Mouse (Mus musculus) hindbrain, postnatal 0 days (tissue): ENCODE results near the gene Polr2j. TPM values are rescaled to one million over a fixed set of nuclear protein-coding genes. Genes with fewer than 3 reads are reported as not detected.

Source experiments
- ATAC-seq: fragments of 200-750 bp; cut with Nextera tagmentation; 2 replicates; pipeline ENCODE4 v1.8.0; 2017; ENCODE audit warnings: mild to moderate bottlenecking, moderate TSS enrichment, moderate library complexity
- DNase-seq: peaks from one replicate; pipeline ENCODE4 v3.0.0-alpha.2; 2015; ENCODE audit warnings: low spot score
- H3K27ac ChIP-seq: fragments of 300-500 bp; sonication (generic); 2 replicates; pipeline ENCODE4 v1.5.1; 2014; ENCODE audit warnings: mild to moderate bottlenecking
- H3K27me3 ChIP-seq: fragments of 300-500 bp; sonication (generic); 2 replicates; pipeline ENCODE4 v1.6.1; 2014; ENCODE audit warnings: low read length, mixed read lengths; ENCODE audit not compliant: insufficient read depth
- H3K36me3 ChIP-seq: fragments of 300-500 bp; sonication (generic); 2 replicates; pipeline ENCODE4 v1.6.1; 2014; ENCODE audit warnings: low read length, mixed read lengths; ENCODE audit not compliant: insufficient read depth
- H3K4me1 ChIP-seq: fragments of 300-500 bp; sonication (generic); 2 replicates; pipeline ENCODE4 v1.6.1; 2014; ENCODE audit warnings: antibody characterized with exemption, low read length, mixed read lengths; ENCODE audit not compliant: insufficient read depth
- H3K4me2 ChIP-seq: fragments of 300-500 bp; sonication (generic); 2 replicates; pipeline ENCODE4 v1.6.1; 2014; ENCODE audit warnings: low read depth, mild to moderate bottlenecking, low read length, moderate library complexity, mixed read lengths
- H3K4me3 ChIP-seq: fragments of 300-500 bp; sonication (generic); 2 replicates; pipeline ENCODE4 v1.5.1; 2014; ENCODE audit warnings: low read length
- H3K9ac ChIP-seq: fragments of 300-500 bp; sonication (generic); replicated peaks from 2 replicates; pipeline ENCODE4 v1.6.1; 2014; ENCODE audit warnings: mild to moderate bottlenecking, low read length, moderate library complexity, mixed read lengths
- H3K9me3 ChIP-seq: fragments of 300-500 bp; sonication (generic); 2 replicates; pipeline ENCODE4 v1.6.1; 2016; ENCODE audit warnings: low read length, mixed read lengths
- CTCF ChIP-seq: IDR thresholded peaks from 2 replicates; pipeline ENCODE4 v1.5.1; 2016; ENCODE audit warnings: antibody characterized with exemption, control low read depth, low read depth
- WGBS: fragments of 180-500 bp; shearing (Covaris S2); extraction: QIAGEN DNeasy Blood & Tissue Kit; methylation state at CpG from one replicate; pipeline ENCODE4 v1.1.7; 2014; 5-methylcytosine and 5-hydroxymethylcytosine counted together
- polyA plus RNA-seq: library from polyadenylated mRNA; unstranded; fragments of >200 nt; fragmentation: Nextera tagmentation; extraction: Ambion mirVana; gene quantifications from 2 replicates; pipeline ENCODE4 v1.2.1, GENCODE M21; 2015
- total RNA-seq: library from RNA; depleted of rRNA; stranded (reverse); fragments of >200 nt; gene quantifications from 2 replicates; pipeline ENCODE4 v1.2.3, GENCODE M21; 2014

The Polr2j gene
- total and polyA plus RNA-seq, 2 experiments from 2014 or later = 159 to 245 TPM

DNA sequence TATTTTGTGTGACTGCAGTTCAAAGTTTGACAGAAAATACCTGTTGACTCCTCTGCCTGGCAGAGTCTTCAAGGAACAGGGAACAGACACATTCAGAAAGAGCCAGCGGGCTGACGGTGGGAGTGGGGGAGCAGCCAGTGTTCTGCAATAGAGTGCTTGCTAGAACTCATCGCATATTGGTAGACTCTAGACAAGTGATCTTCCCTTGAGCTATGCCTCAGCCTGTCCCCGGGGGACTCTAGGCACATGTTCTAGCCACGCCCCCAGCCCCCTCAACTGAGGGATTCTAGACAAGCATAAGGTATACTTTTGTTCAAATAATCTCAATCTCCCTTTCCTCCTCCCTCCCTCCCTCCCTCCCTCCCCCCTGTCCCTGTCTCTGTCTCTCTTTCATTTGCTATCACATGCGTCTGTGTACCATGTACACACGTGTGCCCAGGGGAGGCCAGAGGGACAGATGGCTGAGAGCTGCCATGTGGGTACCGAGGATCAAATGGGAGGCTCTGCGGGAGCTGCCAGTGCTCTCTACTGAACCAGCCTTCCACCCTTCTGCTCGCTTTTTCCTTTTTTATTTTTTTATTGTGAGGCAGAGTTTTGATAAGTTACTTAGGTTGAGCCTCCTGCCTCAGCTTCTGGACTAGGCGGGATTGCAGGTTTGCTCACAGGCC, 47.5 kb downstream of the Polr2j start:
- 0 out of 2 replicates have a peak, but pooled peaks cover 7% of the 10 kb centered on the region for H3K36me3 ChIP-seq
- no peaks in the 10 kb centered on the region for H3K9me3 ChIP-seq
- H3K4me3 ChIP-seq = no peak overlapping the region
- H3K9ac ChIP-seq = no peak overlapping the region
- ATAC-seq (peak; percentile 74), DNase-seq (peak; percentile 71)
- no peak for TF ChIP-seq CTCF
- H3K4me2 ChIP-seq = no peak overlapping the region
- no peaks in the 10 kb centered on the region for H3K27me3 ChIP-seq
- 50% methylated on average over 11 of the region's 11 CpGs for WGBS
- H3K4me1 ChIP-seq = no peaks in the 10 kb centered on the region
- no peak overlapping the region for H3K27ac ChIP-seq

DNA sequence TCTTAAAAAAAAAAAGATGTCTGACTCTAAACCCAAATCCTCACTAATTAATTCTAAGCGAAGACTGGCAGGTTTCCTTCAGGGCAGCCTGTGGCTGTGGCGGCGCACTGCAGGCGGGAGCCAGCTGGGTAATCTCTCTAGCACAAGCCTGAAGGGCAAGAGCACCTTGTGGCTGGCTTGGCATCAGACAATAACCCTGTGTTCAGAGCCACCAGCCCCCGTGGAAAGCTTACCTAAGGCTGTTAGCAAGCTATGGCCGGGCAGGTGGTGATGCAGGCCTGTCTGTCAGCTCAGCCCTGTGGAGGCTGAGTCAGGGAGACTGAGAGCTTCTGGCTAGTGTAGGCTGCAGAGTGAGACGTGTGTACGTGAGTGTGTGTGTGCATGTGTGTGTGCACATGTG, 48.8 kb downstream of the Polr2j start:
- no peak overlapping the region for H3K4me3 ChIP-seq
- H3K27ac ChIP-seq = peak overlapping the region; percentile 52
- H3K9ac ChIP-seq = no peak overlapping the region
- DNase-seq (peak; percentile 27), ATAC-seq (0 out of 2 replicates have a peak, but pooled peaks have one; percentile 15)
- H3K4me2 ChIP-seq = no peak overlapping the region
- WGBS = 64% methylated on average over 8 of the region's 8 CpGs
- H3K4me1 ChIP-seq = no peaks in the 10 kb centered on the region; the same call in 1 of the 2 replicates
- H3K27me3 ChIP-seq = no peaks in the 10 kb centered on the region
- TF ChIP-seq CTCF = 0 out of 2 replicates have a peak, but pooled peaks have one; percentile 4
- H3K36me3 ChIP-seq = 0 out of 2 replicates have a peak, but pooled peaks cover 7% of the 10 kb centered on the region
- H3K9me3 ChIP-seq = no peaks in the 10 kb centered on the region

DNA sequence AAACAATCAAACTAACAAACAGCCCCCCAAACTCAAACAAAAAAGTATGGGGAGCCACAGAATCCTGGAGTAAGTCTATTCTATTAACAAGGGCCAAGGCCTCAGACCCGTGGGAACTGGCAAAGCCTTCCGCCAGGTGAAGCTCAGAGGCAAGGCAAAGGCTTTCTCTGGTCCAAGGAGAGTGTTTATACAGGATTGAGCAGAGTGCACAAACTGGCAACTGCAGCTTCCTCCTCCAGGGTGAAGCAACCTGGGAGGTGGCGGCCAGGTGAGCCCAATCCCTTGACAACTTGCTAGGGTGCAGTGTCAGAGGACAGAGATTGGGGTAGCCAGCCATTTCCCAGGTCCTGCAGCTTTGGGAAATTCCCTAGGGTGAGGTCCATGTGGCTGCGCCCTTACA, 50.9 kb downstream of the Polr2j start:
- TF ChIP-seq CTCF = no peak
- no peaks in the 10 kb centered on the region; the same call in 1 of the 2 replicates for H3K4me1 ChIP-seq
- H3K36me3 ChIP-seq = no peaks in the 10 kb centered on the region
- DNase-seq (no peak), ATAC-seq (no peak)
- no peaks in the 10 kb centered on the region for H3K27me3 ChIP-seq
- no peaks in the 10 kb centered on the region for H3K9me3 ChIP-seq
- no peak overlapping the region for H3K4me2 ChIP-seq
- no peak overlapping the region for H3K4me3 ChIP-seq
- no peak overlapping the region for H3K9ac ChIP-seq
- WGBS = 93% methylated on average over 4 of the region's 4 CpGs
- H3K27ac ChIP-seq = no peak overlapping the region

DNA sequence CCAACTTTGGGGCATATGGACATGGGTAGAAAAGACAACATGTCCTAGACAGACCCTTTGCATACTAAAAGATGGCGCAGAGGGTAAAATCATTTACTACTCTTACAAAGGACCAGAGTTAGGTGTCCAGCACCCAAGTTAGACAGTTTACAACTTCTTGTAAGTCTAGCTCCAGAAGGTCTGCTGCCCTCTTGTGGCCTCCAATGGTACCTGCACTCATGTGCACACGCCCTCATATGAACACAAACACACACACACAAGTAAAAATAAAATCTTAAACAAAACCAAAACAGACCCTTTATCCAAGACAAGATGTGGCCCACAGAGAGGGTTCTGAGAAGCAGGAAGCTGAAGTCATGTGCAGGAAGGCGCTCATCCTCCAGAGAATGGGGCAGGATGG, 51.6 kb downstream of the Polr2j start:
- no peak for DNase-seq
- ATAC-seq = no peak
- H3K9me3 ChIP-seq = no peaks in the 10 kb centered on the region
- no peaks in the 10 kb centered on the region; the same call in 1 of the 2 replicates for H3K4me1 ChIP-seq
- no peak overlapping the region for H3K4me3 ChIP-seq
- no peak overlapping the region for H3K9ac ChIP-seq
- no peak overlapping the region for H3K27ac ChIP-seq
- WGBS = 97% methylated on average over 3 of the region's 3 CpGs
- no peaks in the 10 kb centered on the region for H3K36me3 ChIP-seq
- peak; percentile 47 for TF ChIP-seq CTCF
- no peak overlapping the region for H3K4me2 ChIP-seq
- no peaks in the 10 kb centered on the region for H3K27me3 ChIP-seq

- 0 out of 2 replicates have a peak, but pooled peaks have one; percentile 20 for TF ChIP-seq CTCF
- Histone ChIP-seq H3K4me2 (peak overlapping the region; percentile 90), H3K4me3 (peak overlapping the region; percentile 59), H3K27ac (peak overlapping the region; percentile 83), H3K4me1 (peaks cover 4% of the 10 kb centered on the region; the same call in 1 of the 2 replicates), H3K27me3 (no peaks in the 10 kb centered on the region), H3K9ac (peak overlapping the region; percentile 69), H3K9me3 (no peaks in the 10 kb centered on the region), H3K36me3 (no peaks in the 10 kb centered on the region)
- peak; percentile 56 for DNase-seq
- peak; percentile 61; the same call in 1 of the 2 replicates for ATAC-seq
- WGBS = 9% methylated on average over 14 of the region's 15 CpGs
These were observed 53.4 kb downstream of the Polr2j start for GRCm38 (mm10) chr5:136169626-136170511.

- peak within 1 kb of the TSS; percentile 90 for H3K4me2 ChIP-seq
- peak within 1 kb of the TSS; percentile 59 for H3K4me3 ChIP-seq
- peak within 1 kb of the TSS; percentile 83 for H3K27ac ChIP-seq
- no peaks in the 10 kb centered on the region for H3K36me3 ChIP-seq
- peak; percentile 91 for DNase-seq
- no peak for TF ChIP-seq CTCF
- WGBS = 2% methylated on average over 45 of the region's 49 CpGs
- H3K27me3 ChIP-seq = no peaks in the 10 kb centered on the region
- no peaks in the 10 kb centered on the region for H3K9me3 ChIP-seq
- peak; percentile 89 for ATAC-seq
- H3K9ac ChIP-seq = peak within 1 kb of the TSS; percentile 69
- H3K4me1 ChIP-seq = peaks cover 4% of the 10 kb centered on the region; the same call in 1 of the 2 replicates
These were observed 54.3 kb downstream of the Polr2j start, which contains the start of gene Orai2 for GRCm38 (mm10) chr5:136170512-136171362. TSS of gene Orai2 (minus strand) at chr5:136170713.
